15 mouse cellular contexts compared by ENCODE assay signal in genomic region chr10:60196971-60197370, GRCm38 (mm10). TPM values are rescaled to one million over a fixed set of nuclear protein-coding genes. Genes with fewer than 3 reads are reported as not detected.
A peak's percentile ranks its signal among the peaks of the same experiment; 100 is the strongest.
DNase-seq lines count a peak whose midpoint lies in the region; ATAC-seq and TF ChIP-seq lines count a peak whose summit lies in the region.
"Had no signal": no experiment of that assay in that cellular context is flagged by ENCODE, and none has a peak within 500 bp of the region (broad histone marks: within the 10 kb centered on the region; RNA-seq: fewer than 3 reads in every experiment).

No protein-coding gene starts in this region.

- no peak for ATAC-seq in hindbrain, embryonic 16.5 days
- no peak for ATAC-seq in stomach, embryonic 14.5 days (ENCODE audit: insufficient number of reproducible peaks, insufficient read depth, low FRiP score, low read depth)
- ATAC-seq in stomach, postnatal 0 days (ENCODE audit: low FRiP score, low TSS enrichment), result no peak
- no peak for ATAC-seq in intestine, embryonic 15.5 days

- no peaks in the 10 kb centered on the region for H3K9me3 ChIP-seq in hindbrain, embryonic 10.5 days
- H3K9me3 ChIP-seq in hindbrain, embryonic 16.5 days (ENCODE audit: control insufficient read depth, low read length), result no peaks in the 10 kb centered on the region
- no peaks in the 10 kb centered on the region for H3K9me3 ChIP-seq in stomach, embryonic 14.5 days (ENCODE audit: control insufficient read depth, low read depth, low read length)
- H3K9me3 ChIP-seq in stomach, postnatal 0 days (ENCODE audit: control insufficient read depth, low read length), result no peaks in the 10 kb centered on the region
- H3K9me3 ChIP-seq in intestine, embryonic 15.5 days, result no peaks in the 10 kb centered on the region
- H3K9me3 ChIP-seq: embryonic facial prominence, embryonic 12.5 days; midbrain, embryonic 12.5 days; neural tube, embryonic 12.5 days had no signal

- H3K4me3 ChIP-seq in hindbrain, embryonic 10.5 days, result no peak overlapping the region
- no peak overlapping the region for H3K4me3 ChIP-seq in hindbrain, embryonic 16.5 days (ENCODE audit: low read length)
- H3K4me3 ChIP-seq in stomach, embryonic 14.5 days (ENCODE audit: low read depth, low read length), result no peak overlapping the region
- no peak overlapping the region for H3K4me3 ChIP-seq in stomach, postnatal 0 days (ENCODE audit: low read depth, low read length)
- no peak overlapping the region for H3K4me3 ChIP-seq in intestine, embryonic 15.5 days (replicated peaks)
- H3K4me3 ChIP-seq: embryonic facial prominence, embryonic 12.5 days; left cerebral cortex, adult 2 months; midbrain, embryonic 12.5 days; neural tube, embryonic 12.5 days had no signal

- DNase-seq in hindbrain, embryonic 10.5 days (ENCODE audit: low spot score), result no peak
- DNase-seq in stomach, postnatal 0 days (ENCODE audit: low spot score), result no peak
- no peak for DNase-seq in urinary bladder, postnatal 14 days (ENCODE audit: low spot score)
- no peak for DNase-seq in frontal cortex, postnatal 10 days (ENCODE audit: low spot score in 2 of 2)
- DNase-seq: adrenal gland, postnatal 25 days; liver; retina, postnatal 1 day had no signal

- 72% methylated on average over 5 of the region's 5 CpGs for WGBS in hindbrain, embryonic 10.5 days
- WGBS in hindbrain, embryonic 16.5 days, result 60% methylated on average over 5 of the region's 5 CpGs
- 55% methylated on average over 5 of the region's 5 CpGs for WGBS in stomach, embryonic 14.5 days
- 43% methylated on average over 5 of the region's 5 CpGs for WGBS in stomach, postnatal 0 days
- 52% methylated on average over 5 of the region's 5 CpGs for WGBS in intestine, embryonic 15.5 days

- H3K27ac ChIP-seq in hindbrain, embryonic 10.5 days, result peak overlapping the region; percentile 30; the same call in 1 of the 2 replicates
- H3K27ac ChIP-seq in hindbrain, embryonic 16.5 days (ENCODE audit: low read depth, low read length), result no peak overlapping the region
- H3K27ac ChIP-seq in stomach, embryonic 14.5 days (ENCODE audit: low read length), result peak overlapping the region; percentile 49; the same call in 1 of the 2 replicates
- no peak overlapping the region for H3K27ac ChIP-seq in stomach, postnatal 0 days (replicated peaks)
- peak overlapping the region; percentile 49 for H3K27ac ChIP-seq in intestine, embryonic 15.5 days
- H3K27ac ChIP-seq: embryonic facial prominence, embryonic 12.5 days; left cerebral cortex, adult 2 months; midbrain, embryonic 12.5 days; neural tube, embryonic 12.5 days had no signal

- TF ChIP-seq CTCF in stomach, postnatal 0 days (IDR thresholded peaks at IDR 0.05; ENCODE audit: low read depth), result no peak

- peaks cover 37% of the 10 kb centered on the region for H3K4me1 ChIP-seq in hindbrain, embryonic 10.5 days (replicated peaks)
- peaks cover 22% of the 10 kb centered on the region for H3K4me1 ChIP-seq in hindbrain, embryonic 16.5 days (ENCODE audit: control insufficient read depth, insufficient read depth, low read depth, low read length)
- peaks cover 33% of the 10 kb centered on the region for H3K4me1 ChIP-seq in stomach, embryonic 14.5 days (ENCODE audit: control insufficient read depth, insufficient read depth, low read length)
- H3K4me1 ChIP-seq in stomach, postnatal 0 days (replicated peaks; ENCODE audit: control insufficient read depth, insufficient read depth), result peaks cover 15% of the 10 kb centered on the region; the same call in 1 of the 2 replicates
- peaks cover 32% of the 10 kb centered on the region for H3K4me1 ChIP-seq in intestine, embryonic 15.5 days (replicated peaks)

- no peak overlapping the region for H3K9ac ChIP-seq in hindbrain, embryonic 16.5 days (ENCODE audit: low read depth, low read length)
- no peak overlapping the region for H3K9ac ChIP-seq in stomach, embryonic 14.5 days (replicated peaks; ENCODE audit: low read depth, low read length)
- no peak overlapping the region for H3K9ac ChIP-seq in stomach, postnatal 0 days (ENCODE audit: low read length)
- H3K9ac ChIP-seq in intestine, embryonic 15.5 days, result no peak overlapping the region
- H3K9ac ChIP-seq: embryonic facial prominence, embryonic 12.5 days; lung, embryonic 14.5 days; midbrain, embryonic 12.5 days; neural tube, embryonic 12.5 days had no signal

- no peak for TF ChIP-seq EP300 in stomach, postnatal 0 days (optimal IDR thresholded peaks at IDR 0.05)

- no peaks in the 10 kb centered on the region for H3K36me3 ChIP-seq in hindbrain, embryonic 10.5 days
- H3K36me3 ChIP-seq in hindbrain, embryonic 16.5 days (ENCODE audit: control insufficient read depth, insufficient read depth, low read length), result no peaks in the 10 kb centered on the region
- H3K36me3 ChIP-seq in stomach, embryonic 14.5 days (ENCODE audit: control insufficient read depth, insufficient read depth, low read length), result no peaks in the 10 kb centered on the region
- H3K36me3 ChIP-seq in stomach, postnatal 0 days (ENCODE audit: control insufficient read depth, insufficient read depth, low read length), result no peaks in the 10 kb centered on the region
- no peaks in the 10 kb centered on the region for H3K36me3 ChIP-seq in intestine, embryonic 15.5 days
- H3K36me3 ChIP-seq: embryonic facial prominence, embryonic 12.5 days; midbrain, embryonic 12.5 days; neural tube, embryonic 12.5 days had no signal

- no peak overlapping the region for H3K4me2 ChIP-seq in hindbrain, embryonic 16.5 days (ENCODE audit: low read length)
- no peak overlapping the region for H3K4me2 ChIP-seq in stomach, embryonic 14.5 days (replicated peaks; ENCODE audit: low read depth, low read length)
- H3K4me2 ChIP-seq in stomach, postnatal 0 days (replicated peaks; ENCODE audit: low read depth), result no peak overlapping the region
- no peak overlapping the region for H3K4me2 ChIP-seq in intestine, embryonic 15.5 days (replicated peaks)
- H3K4me2 ChIP-seq: embryonic facial prominence, embryonic 12.5 days; lung, embryonic 14.5 days; midbrain, embryonic 12.5 days; neural tube, embryonic 12.5 days had no signal

- H3K27me3 ChIP-seq in hindbrain, embryonic 10.5 days (ENCODE audit: insufficient read depth, poor library complexity, severe bottlenecking), result no peaks in the 10 kb centered on the region; the same call in 1 of the 2 replicates
- H3K27me3 ChIP-seq in hindbrain, embryonic 16.5 days (replicated peaks; ENCODE audit: control insufficient read depth, insufficient read depth, low read length), result no peaks in the 10 kb centered on the region
- no peaks in the 10 kb centered on the region for H3K27me3 ChIP-seq in stomach, embryonic 14.5 days (ENCODE audit: control insufficient read depth, insufficient read depth, low read length)
- no peaks in the 10 kb centered on the region for H3K27me3 ChIP-seq in stomach, postnatal 0 days (ENCODE audit: control insufficient read depth, insufficient read depth, low read length)
- H3K27me3 ChIP-seq in intestine, embryonic 15.5 days (replicated peaks), result no peaks in the 10 kb centered on the region
- H3K27me3 ChIP-seq: embryonic facial prominence, embryonic 12.5 days; neural tube, embryonic 12.5 days had no signal

RNA-seq across cellular contexts. Expression of gene Chst3, which starts 22.1 kb away (rescaled TPM):
- polyA plus RNA-seq in hindbrain, embryonic 10.5 days (2016; fragmentation: Nextera tagmentation; extraction: Ambion mirVana), result 1.8 and 2.2 TPM in 2 replicates
- polyA plus RNA-seq in hindbrain, embryonic 16.5 days (2015; fragmentation: Nextera tagmentation; extraction: Ambion mirVana), result 1.7 and 1.9 TPM in 2 replicates
- polyA plus RNA-seq in stomach, embryonic 14.5 days (2014; fragmentation: Nextera tagmentation; extraction: Ambion mirVana), result 2.4 and 2.8 TPM in 2 replicates
- polyA plus RNA-seq in stomach, postnatal 0 days (2015; fragmentation: Nextera tagmentation; extraction: Ambion mirVana), result 1.1 and 1.4 TPM in 2 replicates
- polyA plus RNA-seq in intestine, embryonic 15.5 days (2015; fragmentation: Nextera tagmentation; extraction: Ambion mirVana), result 1.9 TPM in 2 replicates

Comparison
In these comparisons a context has a peak if more than half of its experiments do, and no peak if none do; other contexts are left out.
1. H3K27ac ChIP-seq: peak in hindbrain, embryonic 10.5 days (single experiment), stomach, embryonic 14.5 days (single experiment) and intestine, embryonic 15.5 days (single experiment); none in hindbrain, embryonic 16.5 days (single experiment) and stomach, postnatal 0 days (single experiment).